Mouse (Mus musculus): ENCODE data around the gene Igfals.

Igfals gene

DNA sequence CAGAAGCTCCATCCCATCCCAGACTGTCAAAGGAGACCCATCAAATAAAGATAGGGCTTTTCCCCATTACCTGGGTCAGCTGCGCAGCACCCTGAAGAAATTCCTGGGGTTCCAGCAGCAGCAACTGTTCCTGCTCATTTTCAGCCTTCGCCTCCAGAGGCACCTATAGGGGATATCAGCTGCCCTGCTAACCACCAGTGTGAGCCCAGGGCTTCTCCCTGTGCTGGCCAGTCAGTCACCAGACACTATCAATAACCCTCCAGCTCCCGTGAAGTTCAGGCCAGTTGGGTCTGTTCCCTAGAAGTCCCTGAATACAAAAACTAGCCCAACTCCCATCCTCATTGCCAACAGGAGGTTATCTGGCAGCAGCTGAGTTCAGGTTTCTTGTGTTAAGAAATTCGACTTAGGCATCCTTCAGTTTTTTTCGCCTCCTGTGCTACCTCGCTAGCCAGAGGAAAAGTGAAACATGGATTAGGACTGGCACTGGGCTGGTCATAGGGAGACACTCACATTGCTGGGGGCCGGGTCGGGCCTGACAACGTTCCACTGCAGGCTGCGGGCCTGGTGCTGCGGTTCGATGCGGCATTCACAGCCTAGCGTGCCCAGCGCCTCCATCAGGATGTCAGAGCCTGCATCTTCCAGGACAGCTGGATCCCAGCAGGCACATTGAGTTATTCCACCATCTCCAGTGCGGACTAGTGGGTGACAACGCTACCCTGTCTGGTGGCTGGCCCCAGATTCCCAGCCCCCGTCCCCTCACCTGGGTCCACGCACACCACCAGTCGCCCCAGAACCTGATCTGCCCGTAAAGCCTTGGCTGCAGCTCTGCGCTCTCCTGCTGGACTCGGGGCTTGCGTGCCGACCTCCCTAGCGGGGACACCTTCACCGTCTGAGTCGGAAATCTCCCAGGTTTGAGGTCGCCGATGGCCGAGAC lies 28.5 kb downstream of the Igfals start:
- in situ Hi-C loops (cut with MboI, MseI): loop anchor here (5.0 kb wide), 1 partner anchor 42 kb away; the partner anchor contains the start of gene Fahd1

DNA sequence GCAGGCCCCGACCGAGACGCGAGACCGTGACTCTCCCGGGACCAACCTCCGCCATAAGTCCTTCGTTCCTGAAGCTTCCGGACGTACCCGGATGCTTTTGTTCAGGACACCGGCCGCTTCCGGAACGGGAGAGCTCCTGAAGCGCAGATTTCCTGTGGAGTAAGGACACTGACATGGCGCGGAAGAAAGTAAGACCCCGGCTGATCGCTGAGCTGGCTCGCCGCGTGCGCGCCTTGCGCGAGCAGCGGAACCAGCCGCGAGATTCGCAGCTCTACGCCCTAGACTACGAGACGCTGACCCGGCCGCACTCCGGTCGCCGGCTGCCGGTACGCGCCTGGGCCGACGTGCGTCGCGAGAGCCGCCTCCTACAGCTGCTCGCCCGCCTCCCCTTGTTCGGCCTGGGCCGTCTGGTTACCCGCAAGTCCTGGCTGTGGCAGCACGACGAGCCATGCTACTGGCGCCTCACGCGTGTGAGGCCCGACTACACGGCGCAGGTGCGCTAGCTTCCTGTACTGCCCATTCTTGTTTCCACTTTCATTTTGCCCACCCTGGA lies 29.3 kb downstream of the Igfals start, which contains the start of the genes Eme2 and Mrps34:
Eme2 (minus strand) TSS at position 93 of the 553 bp plus-strand sequence.
Mrps34 (plus strand) TSS at position 122 of the 553 bp plus-strand sequence.
- in situ Hi-C loops (cut with MboI, MseI): loop anchor here (5.0 kb wide), 1 partner anchor 43 kb away; the partner anchor contains the start of gene Fahd1

DNA sequence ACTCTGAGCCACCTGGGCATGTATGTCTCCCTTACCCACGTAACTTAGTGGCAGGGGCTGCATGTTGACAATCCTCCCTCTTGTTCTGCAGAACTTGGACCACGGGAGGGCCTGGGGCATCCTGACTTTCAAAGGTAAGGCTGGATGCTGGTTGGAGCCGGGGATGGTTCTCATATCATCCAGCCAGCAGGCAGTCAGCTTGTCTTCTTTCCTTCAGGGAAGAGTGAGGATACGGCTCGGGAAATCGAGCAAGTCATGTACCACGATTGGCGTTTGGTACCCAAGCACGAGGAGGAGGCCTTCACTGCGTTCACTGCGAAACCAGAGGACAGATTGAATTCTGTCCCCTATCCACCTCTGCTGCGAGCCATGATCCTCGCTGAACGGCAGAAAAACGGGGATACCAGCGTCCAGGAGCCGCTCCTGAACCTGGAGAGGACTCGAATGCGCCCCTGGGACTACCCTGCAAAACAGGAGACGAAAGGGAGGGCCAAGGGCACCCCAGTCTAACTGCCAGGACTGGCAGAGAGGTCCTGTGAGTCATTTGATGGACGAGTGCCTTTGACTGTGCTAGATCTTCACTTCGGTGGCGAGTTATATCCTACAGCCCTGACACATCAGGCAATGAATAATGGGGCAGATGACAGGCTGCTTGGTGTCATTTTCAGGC lies 29.9 kb downstream of the Igfals start:
- in situ Hi-C loops (cut with MboI, MseI): no loop called here

DNA sequence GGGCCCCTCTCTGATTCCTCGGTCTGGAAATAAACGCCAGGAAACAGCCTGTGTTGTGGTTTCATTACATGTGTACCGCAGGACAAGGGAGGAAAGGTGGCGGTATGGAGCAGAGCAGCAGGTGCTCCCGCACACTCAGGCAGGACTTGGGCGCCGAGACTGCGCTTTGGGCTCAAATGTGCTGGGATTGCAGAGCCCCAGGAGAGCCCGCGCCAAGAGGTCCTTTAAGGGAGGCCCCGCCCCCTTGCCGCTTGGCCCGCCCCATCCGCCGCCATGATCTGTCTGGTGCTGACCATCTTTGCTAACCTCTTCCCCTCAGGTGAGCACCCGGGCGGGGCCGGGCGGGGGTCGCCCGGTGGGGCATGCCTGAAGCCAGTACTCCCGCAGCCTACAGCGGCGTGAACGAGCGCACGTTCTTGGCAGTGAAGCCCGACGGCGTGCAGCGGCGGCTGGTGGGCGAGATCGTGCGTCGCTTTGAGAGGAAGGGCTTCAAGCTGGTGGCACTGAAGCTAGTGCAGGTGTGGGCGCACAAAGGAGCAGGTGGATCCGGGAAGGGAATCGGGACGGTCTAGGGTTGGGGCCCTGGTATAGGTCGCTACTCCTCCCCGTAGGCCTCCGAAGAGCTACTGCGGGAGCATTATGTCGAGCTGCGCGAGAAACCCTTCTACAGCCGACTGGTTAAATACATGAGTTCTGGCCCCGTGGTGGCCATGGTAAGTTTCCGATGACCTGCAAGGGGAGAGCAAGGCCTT lies 30.6 kb downstream of the Igfals start, which contains the start of gene Nme3:
Nme3 (plus strand) TSS at position 260 of the 752 bp plus-strand sequence.
- in situ Hi-C loops (cut with MboI, MseI): no loop called here

DNA sequence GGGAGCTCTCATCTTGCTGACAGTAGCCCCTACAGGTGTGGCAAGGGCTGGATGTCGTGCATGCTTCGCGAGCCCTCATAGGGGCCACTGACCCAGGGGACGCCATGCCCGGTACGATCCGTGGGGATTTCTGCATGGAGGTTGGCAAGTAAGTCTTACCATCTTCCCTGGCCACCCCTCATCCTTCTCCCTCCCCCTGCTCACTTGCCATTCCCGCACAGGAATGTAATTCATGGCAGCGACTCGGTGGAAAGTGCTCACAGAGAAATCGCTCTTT lies 31.1 kb downstream of the Igfals start:
- in situ Hi-C loops (cut with MboI, MseI): no loop called here

DNA sequence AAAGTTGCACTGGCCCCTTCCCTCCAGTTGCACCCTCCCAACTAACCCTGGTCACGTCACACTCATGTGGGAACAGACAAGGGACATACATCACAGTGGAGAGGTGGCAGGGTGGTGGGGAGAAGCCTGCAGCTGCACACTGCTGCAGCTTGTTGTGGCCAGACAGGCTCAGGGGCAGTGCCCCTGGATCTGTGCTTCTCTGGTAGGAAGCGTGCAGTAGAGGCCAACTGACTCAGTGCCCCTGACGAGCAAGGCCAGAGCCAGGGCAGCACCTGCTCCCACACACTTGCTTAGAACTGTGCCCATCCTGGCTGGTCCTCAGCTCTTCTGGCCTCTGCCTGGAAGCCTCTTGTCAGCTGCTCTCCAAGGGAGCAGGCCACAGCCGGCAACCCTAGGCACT lies 31.8 kb downstream of the Igfals start:
- in situ Hi-C loops (cut with MboI, MseI): no loop called here

DNA sequence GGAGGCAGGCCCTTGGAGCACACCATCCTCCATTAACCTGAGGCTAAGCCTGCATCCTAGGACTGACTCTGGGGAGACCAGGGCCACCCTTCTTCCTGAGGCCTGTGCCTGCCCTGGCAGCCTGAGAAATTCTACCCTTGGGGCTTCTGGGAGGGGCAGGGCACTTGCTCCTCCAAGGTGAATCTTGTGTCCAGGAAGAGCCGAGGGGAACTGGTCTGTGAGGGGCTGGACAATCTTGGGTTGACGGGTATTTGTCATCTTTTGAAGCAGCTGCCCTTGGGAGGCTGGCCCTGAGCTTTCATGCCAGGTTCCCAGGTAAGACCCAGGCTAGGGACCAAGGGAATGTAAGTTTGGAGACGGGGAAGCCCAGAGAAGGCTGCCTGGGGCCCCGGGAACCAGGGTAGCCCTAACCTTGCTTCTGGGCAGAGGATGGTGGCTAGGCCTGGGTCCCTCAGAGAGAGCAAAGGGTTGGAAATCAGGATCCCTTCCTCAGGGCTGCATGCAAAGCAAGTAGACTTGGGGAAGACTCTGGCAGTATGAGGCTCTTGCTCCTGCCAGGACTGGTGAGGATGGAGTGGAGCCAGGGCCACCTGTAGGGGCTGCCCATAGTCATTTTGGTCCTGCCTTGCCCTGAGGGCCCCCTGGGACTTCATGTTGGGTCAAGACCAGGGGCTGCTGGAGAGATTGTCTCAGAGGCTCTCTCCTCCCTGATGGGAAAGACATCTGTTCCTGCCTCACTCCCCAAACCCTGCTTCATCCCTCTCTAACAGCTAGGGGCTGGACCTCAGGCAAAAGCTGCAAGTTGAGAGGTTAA lies 32.5 kb downstream of the Igfals start:
- in situ Hi-C loops (cut with MboI, MseI): no loop called here

DNA sequence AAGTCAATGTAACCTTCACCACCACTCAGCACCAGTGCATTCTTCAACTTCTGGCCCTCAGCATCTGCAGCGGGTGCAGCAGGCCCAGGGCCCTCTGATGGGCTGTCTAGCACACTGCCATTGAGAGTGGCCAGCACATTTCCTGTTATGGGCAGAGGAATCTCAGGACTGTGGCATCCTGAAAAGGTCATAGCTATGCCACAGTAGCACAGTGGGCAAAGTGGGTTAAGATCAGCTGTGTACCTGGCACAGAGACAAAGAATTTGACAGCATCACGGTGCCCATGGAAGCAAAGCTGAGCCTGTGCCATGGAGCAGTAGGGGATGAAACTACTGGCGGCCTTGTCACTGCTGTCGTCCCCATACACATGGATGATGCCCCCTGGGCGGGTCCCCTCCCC lies 33.4 kb downstream of the Igfals start:
- in situ Hi-C loops (cut with MboI, MseI): no loop called here

DNA sequence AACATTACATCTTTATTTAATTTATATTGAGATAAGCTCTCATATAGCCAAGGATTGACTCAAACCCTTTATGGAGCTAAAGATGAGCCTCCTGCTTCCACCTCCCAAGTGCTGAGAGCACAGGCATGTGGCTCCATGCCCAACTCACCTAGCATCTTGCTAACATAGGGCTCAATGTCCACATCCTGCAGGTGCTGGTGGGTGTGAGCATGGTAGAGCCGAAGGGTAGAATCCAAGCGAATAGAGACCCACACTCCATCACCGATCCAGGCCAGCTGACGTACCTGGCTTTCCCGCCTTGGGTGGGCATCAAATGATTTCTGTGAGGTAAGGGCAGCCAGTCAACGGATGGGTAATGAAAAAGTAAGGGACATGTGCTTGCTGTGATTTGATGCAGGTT lies 34.2 kb downstream of the Igfals start:
- in situ Hi-C loops (cut with MboI, MseI): no loop called here

DNA sequence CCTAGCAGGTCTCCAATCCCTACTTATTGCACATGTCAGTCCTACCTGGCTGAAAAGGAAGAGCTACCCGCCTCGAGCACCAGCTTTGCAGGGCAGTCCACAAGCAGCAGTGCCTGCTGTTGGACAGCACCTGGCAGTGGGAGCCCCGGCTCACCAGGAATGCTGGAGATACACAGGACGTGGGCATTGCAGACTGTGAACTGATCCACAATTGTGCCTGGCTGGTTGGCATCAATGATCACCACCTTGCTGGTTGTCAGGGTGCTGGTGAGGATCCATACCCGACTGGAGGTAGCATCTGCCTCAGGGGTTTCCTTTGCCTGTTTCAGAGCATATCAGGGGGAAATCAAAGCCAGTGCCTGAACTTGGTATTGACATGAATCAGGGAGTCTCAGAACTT lies 36.3 kb downstream of the Igfals start:
- in situ Hi-C loops (cut with MboI, MseI): no loop called here

DNA sequence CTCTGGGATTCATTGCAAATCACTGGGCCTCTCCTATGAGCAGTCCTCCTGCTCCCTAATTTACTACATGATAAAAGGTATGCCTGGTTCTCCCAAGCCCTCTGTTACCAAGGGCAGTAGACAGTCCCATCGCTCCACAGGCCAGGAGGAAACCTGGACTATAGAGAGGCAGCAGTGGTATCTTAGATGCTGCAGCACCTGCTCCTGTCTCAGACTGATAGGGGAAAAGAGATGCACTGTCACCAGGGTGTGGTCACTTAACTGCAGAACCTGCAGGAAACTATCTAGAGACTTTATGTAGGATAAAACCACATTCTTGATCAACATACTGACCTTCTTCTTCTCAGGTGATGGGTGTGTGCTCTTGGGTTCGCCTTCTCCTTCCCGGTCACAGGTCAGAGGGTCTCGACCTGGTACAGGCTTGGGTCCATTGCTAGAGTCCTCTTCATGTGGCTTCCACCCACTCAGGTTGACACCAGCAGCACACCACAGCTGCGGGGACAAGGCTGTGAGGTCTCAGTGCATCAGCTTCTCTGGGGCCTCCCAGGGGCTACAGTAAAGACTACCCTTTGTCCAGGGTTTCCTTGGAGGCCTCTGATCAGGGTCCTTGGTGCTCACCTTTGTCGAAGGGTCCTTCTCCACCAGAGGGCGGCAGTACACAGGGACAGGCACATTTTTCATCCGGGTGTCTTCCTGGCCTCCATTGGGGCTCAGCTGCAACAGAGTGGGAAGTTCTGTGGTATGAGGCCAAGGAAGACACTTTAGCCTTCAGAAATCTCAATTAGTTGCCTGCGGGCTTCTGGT lies 37.1 kb downstream of the Igfals start:
- in situ Hi-C loops (cut with MboI, MseI): no loop called here

DNA sequence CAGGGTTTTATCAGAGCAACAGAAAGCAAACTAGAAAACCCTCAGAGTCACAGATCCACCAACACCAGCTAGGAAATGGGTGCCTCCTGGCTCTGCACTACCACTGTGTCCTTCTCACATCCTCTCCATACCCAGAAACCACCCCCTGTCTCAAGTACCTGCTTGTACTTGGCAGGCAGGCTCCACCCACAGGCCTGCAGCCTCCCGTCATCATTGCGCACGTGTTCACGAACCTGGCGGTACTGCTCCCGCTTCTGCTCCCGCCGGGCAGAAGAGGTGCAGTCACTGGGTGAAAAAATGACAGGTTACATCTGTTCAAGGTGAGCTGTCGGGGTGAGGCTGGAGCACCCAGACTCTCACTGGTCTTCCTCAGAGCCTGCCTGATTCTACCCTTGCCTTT lies 38.0 kb downstream of the Igfals start:
- in situ Hi-C loops (cut with MboI, MseI): no loop called here

DNA sequence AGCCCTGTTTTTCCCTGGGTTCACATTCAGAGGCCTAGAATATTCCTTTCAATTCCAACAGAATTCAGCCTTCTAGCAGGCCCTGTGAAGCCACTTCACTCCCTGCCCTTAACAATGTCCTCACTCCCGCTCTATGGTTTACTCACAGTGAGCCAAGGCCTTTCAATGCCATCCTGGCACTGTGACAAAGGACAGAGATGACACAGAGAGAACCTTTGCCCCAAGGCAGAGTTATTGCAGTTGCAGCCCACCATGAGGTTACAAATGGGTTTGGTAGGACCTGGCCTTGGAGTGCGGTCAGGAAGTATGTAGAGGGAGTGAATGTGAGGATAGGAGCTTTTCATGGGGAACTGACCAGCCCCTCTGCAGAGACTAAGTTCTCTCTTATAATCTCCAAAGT lies 41.8 kb downstream of the Igfals start:
- in situ Hi-C loops (cut with MboI, MseI): no loop called here

DNA sequence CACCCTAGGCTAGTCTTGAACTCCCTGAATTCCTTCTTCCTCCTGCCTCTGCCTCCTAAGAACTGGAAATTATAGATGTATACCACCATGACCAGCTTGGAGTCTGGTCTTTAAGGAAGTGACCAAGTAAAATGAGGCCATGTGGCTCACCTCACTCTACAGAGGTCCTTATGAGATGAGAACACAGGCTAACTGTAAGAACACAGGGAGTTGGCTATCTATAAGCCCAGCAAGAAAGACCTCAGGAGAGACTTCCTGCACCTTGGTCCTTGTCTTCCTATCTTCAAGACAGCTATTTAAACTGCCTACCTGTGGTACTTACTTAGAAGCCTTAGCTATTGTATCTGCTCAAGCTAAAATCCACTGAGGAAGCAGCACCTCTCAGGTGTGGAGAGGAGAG lies 48.2 kb downstream of the Igfals start:
- in situ Hi-C loops (cut with MboI, MseI): no loop called here

DNA sequence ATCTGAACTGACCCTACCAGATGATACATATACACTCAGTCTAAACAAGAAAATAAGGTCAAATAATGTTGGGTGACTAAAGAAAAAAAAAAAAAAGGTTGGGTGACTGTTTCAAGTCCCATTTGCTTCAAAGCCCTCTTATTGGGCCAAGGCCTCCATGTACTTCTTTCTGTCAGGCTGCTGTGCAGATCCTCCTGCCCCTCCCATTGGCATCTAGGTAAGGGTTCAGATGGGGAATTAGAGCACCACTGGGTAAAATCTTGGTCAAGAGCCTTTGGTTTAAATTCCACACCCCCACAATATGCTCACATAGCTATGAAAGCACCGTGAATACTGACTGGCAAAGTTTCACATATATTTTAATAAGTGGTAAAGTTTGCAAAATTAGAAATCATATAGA lies 57.4 kb downstream of the Igfals start:
- in situ Hi-C loops (cut with MboI, MseI): no loop called here

DNA sequence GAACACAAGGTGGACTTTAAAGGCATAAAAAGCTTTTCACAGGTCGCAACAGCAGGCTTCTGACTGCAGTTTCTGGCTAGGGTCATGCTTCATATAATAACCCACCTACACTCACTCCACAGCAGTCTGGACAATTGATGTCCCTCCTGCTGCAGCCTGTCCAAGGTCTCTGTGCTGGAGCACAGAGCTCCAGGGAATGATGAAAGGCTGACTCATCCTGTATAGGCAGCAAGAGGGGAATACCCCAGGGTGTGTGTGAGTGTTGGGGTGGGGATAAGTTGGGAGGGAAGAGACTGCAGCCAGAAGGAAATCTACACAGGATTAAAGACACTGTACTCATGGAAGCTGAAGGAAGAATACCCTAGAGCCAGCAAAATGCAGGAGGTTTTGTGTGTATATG lies 63.7 kb downstream of the Igfals start:
- in situ Hi-C loops (cut with MboI, MseI): no loop called here
